Mouse (Mus musculus) liver, embryonic 15.5 days (tissue): ENCODE results near the gene Sh3d19. TPM values are rescaled to one million over a fixed set of nuclear protein-coding genes. Genes with fewer than 3 reads are reported as not detected.
A peak's percentile ranks its signal among the peaks of the same experiment; 100 is the strongest.

Experiments used
- ATAC-seq: fragments of 200-750 bp; cut with Nextera tagmentation; 2 replicates; pipeline ENCODE4 v1.8.0; 2017; ENCODE audit warnings: moderate number of reproducible peaks, mild to moderate bottlenecking, moderate library complexity; ENCODE audit not compliant: insufficient read depth
- H3K27ac ChIP-seq: fragments of 300-500 bp; sonication (generic); replicated peaks from 2 replicates; pipeline ENCODE4 v1.5.1; 2015; ENCODE audit warnings: mild to moderate bottlenecking, inconsistent platforms
- H3K27me3 ChIP-seq: fragments of 300-500 bp; sonication (generic); 2 replicates; pipeline ENCODE4 v1.6.1; 2015; ENCODE audit warnings: mild to moderate bottlenecking, inconsistent platforms
- H3K36me3 ChIP-seq: fragments of 300-500 bp; sonication (generic); replicated peaks from 2 replicates; pipeline ENCODE4 v1.6.1; 2015; ENCODE audit warnings: moderate library complexity, mild to moderate bottlenecking, inconsistent platforms
- H3K4me1 ChIP-seq: fragments of 300-500 bp; sonication (generic); replicated peaks from 2 replicates; pipeline ENCODE4 v1.6.1; 2015; ENCODE audit warnings: inconsistent platforms
- H3K4me2 ChIP-seq: fragments of 300-500 bp; sonication (generic); 2 replicates; pipeline ENCODE4 v1.6.1; 2015; ENCODE audit warnings: moderate library complexity, mild to moderate bottlenecking, inconsistent platforms
- H3K4me3 ChIP-seq: fragments of 300-500 bp; sonication (generic); replicated peaks from 2 replicates; pipeline ENCODE4 v1.5.1; 2015; ENCODE audit warnings: mild to moderate bottlenecking, inconsistent platforms
- H3K9ac ChIP-seq: fragments of 300-500 bp; sonication (generic); 2 replicates; pipeline ENCODE4 v1.6.1; 2015; ENCODE audit warnings: moderate library complexity, mild to moderate bottlenecking, inconsistent platforms
- H3K9me3 ChIP-seq: fragments of 300-500 bp; sonication (generic); replicated peaks from 2 replicates; pipeline ENCODE4 v1.6.1; 2016; ENCODE audit warnings: inconsistent platforms
- WGBS: fragments of 180-500 bp; shearing (Covaris S2); methylation state at CpG from one replicate; pipeline ENCODE4 v1.1.7; 2015; ENCODE audit warnings: mixed read lengths; ENCODE audit not compliant: insufficient replicate concordance; 5-methylcytosine and 5-hydroxymethylcytosine counted together
- polyA plus RNA-seq: library from polyadenylated mRNA; unstranded; fragments of >200 nt; fragmentation: Nextera tagmentation; extraction: Ambion mirVana; gene quantifications from 2 replicates; pipeline ENCODE4 v1.2.1, GENCODE M21; 2015

Gene Sh3d19
- polyA plus RNA-seq, 1 experiment from 2014 or later: 7.0 TPM

- no peaks in the 10 kb centered on the region for H3K27me3 ChIP-seq
- no peak overlapping the region for H3K4me2 ChIP-seq
- no peaks in the 10 kb centered on the region for H3K9me3 ChIP-seq
- no peak overlapping the region for H3K27ac ChIP-seq
- ATAC-seq: no peak
- no peak overlapping the region for H3K9ac ChIP-seq
- no peak overlapping the region for H3K4me3 ChIP-seq
- 68% methylated on average over 10 of the region's 10 CpGs for WGBS
- no peaks in the 10 kb centered on the region for H3K36me3 ChIP-seq
- no peaks in the 10 kb centered on the region for H3K4me1 ChIP-seq
These were observed 18.1 kb upstream of the Sh3d19 start for GRCm38 (mm10) chr3:85952696-85953283.

GRCm38 (mm10) chr3:85955269-85955668 is 15.6 kb upstream of the Sh3d19 start:
- H3K9ac ChIP-seq: no peak overlapping the region
- no peaks in the 10 kb centered on the region for H3K9me3 ChIP-seq
- no peak overlapping the region for H3K4me2 ChIP-seq
- no peak for ATAC-seq
- no peaks in the 10 kb centered on the region for H3K36me3 ChIP-seq
- 83% methylated on average over 9 of the region's 9 CpGs for WGBS
- no peak overlapping the region for H3K27ac ChIP-seq
- no peaks in the 10 kb centered on the region for H3K27me3 ChIP-seq
- H3K4me1 ChIP-seq: no peaks in the 10 kb centered on the region
- H3K4me3 ChIP-seq: no peak overlapping the region

GRCm38 (mm10) chr3:85955704-85956103 is 15.2 kb upstream of the Sh3d19 start:
- Histone ChIP-seq H3K27ac (no peak overlapping the region), H3K4me3 (no peak overlapping the region), H3K4me2 (no peak overlapping the region), H3K27me3 (no peaks in the 10 kb centered on the region), H3K36me3 (no peaks in the 10 kb centered on the region), H3K9ac (no peak overlapping the region), H3K9me3 (no peaks in the 10 kb centered on the region), H3K4me1 (no peaks in the 10 kb centered on the region)
- ATAC-seq: no peak
- WGBS: 65% methylated on average over 5 of the region's 5 CpGs

- no peak for ATAC-seq
- H3K4me2 ChIP-seq: no peak overlapping the region
- H3K9me3 ChIP-seq: no peaks in the 10 kb centered on the region
- H3K27ac ChIP-seq: no peak overlapping the region
- no peaks in the 10 kb centered on the region for H3K36me3 ChIP-seq
- H3K4me3 ChIP-seq: no peak overlapping the region
- no peaks in the 10 kb centered on the region for H3K4me1 ChIP-seq
- no peaks in the 10 kb centered on the region for H3K27me3 ChIP-seq
- H3K9ac ChIP-seq: no peak overlapping the region
- WGBS: 58% methylated on average over 1 of the region's 1 CpGs
These were observed 11.2 kb upstream of the Sh3d19 start for GRCm38 (mm10) chr3:85959669-85960068.

GRCm38 (mm10) chr3:85961134-85961533 is 9.8 kb upstream of the Sh3d19 start:
- no peaks in the 10 kb centered on the region for H3K36me3 ChIP-seq
- H3K27ac ChIP-seq: no peak overlapping the region
- H3K9ac ChIP-seq: no peak overlapping the region
- no peak overlapping the region for H3K4me2 ChIP-seq
- H3K4me3 ChIP-seq: no peak overlapping the region
- WGBS: 30% methylated on average over 5 of the region's 5 CpGs
- no peaks in the 10 kb centered on the region for H3K9me3 ChIP-seq
- ATAC-seq: no peak
- H3K27me3 ChIP-seq: no peaks in the 10 kb centered on the region
- H3K4me1 ChIP-seq: no peaks in the 10 kb centered on the region

- H3K9ac ChIP-seq: no peak overlapping the region
- H3K27ac ChIP-seq: no peak overlapping the region
- ATAC-seq: no peak
- no peak overlapping the region for H3K4me2 ChIP-seq
- WGBS: 63% methylated on average over 4 of the region's 4 CpGs
- no peak overlapping the region for H3K4me3 ChIP-seq
- 0 out of 2 replicates have a peak, but pooled peaks cover 3% of the 10 kb centered on the region for H3K27me3 ChIP-seq
- H3K36me3 ChIP-seq: no peaks in the 10 kb centered on the region
- peaks cover 5% of the 10 kb centered on the region; the same call in 1 of the 2 replicates for H3K4me1 ChIP-seq
- no peaks in the 10 kb centered on the region for H3K9me3 ChIP-seq
These were observed 5.4 kb upstream of the Sh3d19 start for GRCm38 (mm10) chr3:85965479-85965878.

GRCm38 (mm10) chr3:85969040-85969439 is 1.9 kb upstream of the Sh3d19 start:
- Histone ChIP-seq H3K9me3 (no peaks in the 10 kb centered on the region), H3K4me2 (no peak overlapping the region), H3K4me1 (peaks cover 19% of the 10 kb centered on the region), H3K9ac (no peak overlapping the region), H3K27ac (no peak overlapping the region), H3K27me3 (peaks cover 16% of the 10 kb centered on the region), H3K4me3 (no peak overlapping the region), H3K36me3 (no peaks in the 10 kb centered on the region)
- no peak for ATAC-seq
- WGBS: 71% methylated on average over 8 of the region's 8 CpGs

GRCm38 (mm10) chr3:85971599-85971975 is 678 bp downstream of the Sh3d19 start:
- peak overlapping the region; percentile 72 for H3K27ac ChIP-seq
- no peaks in the 10 kb centered on the region for H3K36me3 ChIP-seq
- 2% methylated on average over 13 of the region's 13 CpGs for WGBS
- H3K4me2 ChIP-seq: peak overlapping the region; percentile 89
- peaks cover 16% of the 10 kb centered on the region for H3K27me3 ChIP-seq
- peak; percentile 45 for ATAC-seq
- peak overlapping the region; percentile 63 for H3K9ac ChIP-seq
- H3K4me3 ChIP-seq: peak overlapping the region; percentile 71
- no peaks in the 10 kb centered on the region for H3K9me3 ChIP-seq
- peaks cover 22% of the 10 kb centered on the region for H3K4me1 ChIP-seq

GRCm38 (mm10) chr3:85973376-85974140 is 2.6 kb downstream of the Sh3d19 start:
- WGBS: 67% methylated on average over 10 of the region's 10 CpGs
- Histone ChIP-seq H3K9ac (no peak overlapping the region), H3K4me1 (peaks cover 27% of the 10 kb centered on the region), H3K4me3 (no peak overlapping the region), H3K9me3 (no peaks in the 10 kb centered on the region), H3K4me2 (peak overlapping the region; percentile 89; the same call in 1 of the 2 replicates), H3K36me3 (no peaks in the 10 kb centered on the region), H3K27me3 (peaks cover 16% of the 10 kb centered on the region), H3K27ac (no peak overlapping the region)
- ATAC-seq: no peak

- peaks cover 28% of the 10 kb centered on the region for H3K4me1 ChIP-seq
These were observed 3.5 kb downstream of the Sh3d19 start for GRCm38 (mm10) chr3:85974451-85974850.

GRCm38 (mm10) chr3:85980036-85980435 is 9.1 kb downstream of the Sh3d19 start:
- Histone ChIP-seq H3K36me3 (no peaks in the 10 kb centered on the region), H3K4me2 (no peak overlapping the region), H3K9me3 (no peaks in the 10 kb centered on the region), H3K4me1 (peaks cover 6% of the 10 kb centered on the region; the same call in 1 of the 2 replicates), H3K27ac (no peak overlapping the region), H3K9ac (no peak overlapping the region), H3K27me3 (no peaks in the 10 kb centered on the region), H3K4me3 (no peak overlapping the region)
- 75% methylated on average over 4 of the region's 4 CpGs for WGBS
- ATAC-seq: no peak

More at GRCm38 (mm10) chr3:85974451-85974850, 3.5 kb downstream of the Sh3d19 start:
- WGBS: 69% methylated on average over 4 of the region's 4 CpGs
- Histone ChIP-seq H3K27ac (no peak overlapping the region), H3K4me2 (no peak overlapping the region), H3K4me3 (no peak overlapping the region), H3K9ac (no peak overlapping the region), H3K9me3 (no peaks in the 10 kb centered on the region), H3K36me3 (no peaks in the 10 kb centered on the region), H3K27me3 (peaks cover 16% of the 10 kb centered on the region)
- no peak for ATAC-seq
